Mouse (Mus musculus) stomach, postnatal 0 days (tissue): ENCODE measurements around the gene Txnip.

Source experiments
- CTCF ChIP-seq: IDR thresholded peaks from 2 replicates; pipeline ENCODE4 v1.5.1; 2016; ENCODE audit warnings: antibody characterized with exemption, low read depth, mild to moderate bottlenecking, moderate library complexity
- EP300 ChIP-seq: optimal IDR thresholded peaks from 2 replicates; pipeline ENCODE3; 2016; ENCODE audit warnings: antibody characterized with exemption

DNA sequence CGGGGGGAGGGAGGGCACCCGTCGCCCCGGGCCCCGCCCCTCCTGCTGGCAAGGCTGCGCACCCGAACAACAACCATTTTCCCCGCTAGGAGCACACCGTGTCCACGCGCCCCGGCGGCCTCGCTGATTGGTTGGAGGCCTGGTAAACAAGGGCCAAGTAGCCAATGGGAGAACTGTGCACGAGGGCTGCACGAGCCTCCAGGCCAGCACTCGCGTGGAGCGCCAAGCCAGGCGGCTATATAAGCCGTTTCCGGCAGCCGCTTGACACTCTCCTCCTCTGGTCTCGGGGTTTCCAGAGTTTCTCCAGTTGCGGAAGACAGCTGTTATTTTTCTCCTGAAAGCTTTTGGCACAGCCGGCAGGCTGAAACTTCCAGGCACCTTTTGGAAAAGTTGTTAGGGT is at the start of gene Txnip:
- TF ChIP-seq CTCF (peak; percentile 65), EP300 (peak; percentile 96)
